Mouse (Mus musculus): Measurements from ENCODE around the gene Olfr853. TPM values are rescaled to one million over a fixed set of nuclear protein-coding genes. Genes with fewer than 3 reads are reported as not detected.

Olfr853 gene
- polyA plus RNA-seq (2012; rRNA removed) = not detected in 2 replicates

DNA sequence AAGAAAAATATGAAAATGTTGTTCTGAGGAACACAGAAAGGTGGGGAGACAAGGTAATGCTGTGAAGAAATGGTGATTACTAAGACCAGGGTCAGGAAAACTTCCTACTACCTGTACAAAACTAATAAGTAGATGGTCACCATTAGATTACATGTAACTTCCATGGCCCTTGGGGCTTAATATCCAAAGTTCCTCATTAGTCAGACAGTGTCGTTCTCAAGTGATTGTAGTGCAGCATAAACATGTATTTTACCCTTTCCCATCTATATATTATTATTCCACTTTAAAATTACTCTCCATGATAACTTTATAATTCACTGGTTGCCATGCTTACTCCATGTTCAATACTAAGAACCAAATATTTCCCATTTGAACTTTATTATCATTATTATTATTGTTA, at the start of gene Olfr853:
Gene Olfr853 (minus strand): TSS at position 101 of the 400 bp plus-strand sequence.
- DNase-seq (ENCODE audit: low read depth) = no peak

DNA sequence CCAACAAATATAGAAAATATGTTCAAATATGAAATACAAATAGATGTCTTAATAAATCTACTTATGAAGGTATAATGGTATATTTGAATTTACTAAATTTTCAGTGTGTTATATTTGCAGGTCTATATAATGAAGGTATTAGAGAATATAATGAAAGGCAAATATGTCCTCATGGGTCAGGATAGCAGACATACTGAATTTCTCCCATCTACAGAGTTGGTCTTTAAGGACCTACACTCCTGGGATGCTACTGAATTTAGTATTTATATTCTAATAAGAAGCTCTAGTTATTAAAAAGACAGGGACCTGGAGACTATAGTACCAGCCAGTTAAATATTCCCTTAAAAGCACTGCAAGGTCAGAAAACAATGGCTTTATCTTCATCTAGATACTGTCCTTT, 41.4 kb upstream of the Olfr853 start, which contains the start of gene Olfr855:
Gene Olfr855 (plus strand): TSS at position 301 of the 400 bp plus-strand sequence.
- DNase-seq (ENCODE audit: low read depth) = no peak

DNA sequence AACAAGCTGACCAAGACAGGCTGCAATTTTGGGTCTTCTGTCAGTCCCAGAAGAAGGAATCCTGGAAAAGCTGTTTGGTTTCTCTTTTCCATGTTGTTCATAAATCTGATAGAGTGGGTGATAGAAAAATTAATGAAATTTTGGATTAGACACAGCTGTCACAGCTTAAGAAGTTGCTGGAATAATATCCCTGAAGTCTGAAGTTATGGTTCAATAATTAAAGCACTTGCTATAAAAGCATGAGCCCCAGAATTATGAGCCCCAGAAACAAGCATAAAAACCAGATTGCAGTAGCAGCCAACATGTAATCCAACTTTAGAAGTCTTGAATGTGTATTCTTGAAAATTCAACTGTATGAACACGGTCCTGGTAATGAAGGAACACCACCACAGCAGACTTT, 26.4 kb upstream of the Olfr853 start, which contains the start of gene Olfr854:
Gene Olfr854 (minus strand): TSS at position 101 of the 400 bp plus-strand sequence.
- DNase-seq (ENCODE audit: low read depth) = no peak

DNA sequence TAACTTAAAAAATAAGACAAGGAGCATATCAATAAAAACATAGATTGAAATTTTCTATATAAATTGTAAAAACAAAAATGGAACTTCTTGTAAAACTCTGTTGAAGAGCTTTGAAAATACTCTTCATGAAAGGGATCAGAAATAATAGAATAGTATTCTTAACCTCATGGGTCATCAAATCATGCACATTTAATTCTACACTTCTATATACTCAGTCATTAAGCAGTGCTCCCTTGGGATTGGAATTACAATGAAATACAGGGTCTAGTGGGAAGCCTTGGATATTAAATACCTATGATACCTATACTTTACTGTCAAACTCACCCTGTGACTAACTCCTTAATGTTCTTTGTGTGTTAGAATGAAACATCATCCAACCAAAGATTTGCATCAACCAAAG, 47.9 kb downstream of the Olfr853 start, which contains the start of gene Olfr851:
Gene Olfr851 (plus strand): TSS at position 301 of the 400 bp plus-strand sequence.
- DNase-seq (ENCODE audit: low read depth) = no peak

Other genes starting within 250 kb of the Olfr853 start
- gene Olfr844, start 224.7 kb downstream of the Olfr853 start, polyA plus RNA-seq (2012; rRNA removed) = not detected in 2 replicates
- not detected in 2 replicates for gene Olfr845, start 204.6 kb downstream of the Olfr853 start, polyA plus RNA-seq (2012; rRNA removed)
- not detected in 2 replicates for gene Olfr846, start 177.1 kb downstream of the Olfr853 start, polyA plus RNA-seq (2012; rRNA removed)
- gene Olfr847, start 162.4 kb downstream of the Olfr853 start, polyA plus RNA-seq (2012; rRNA removed) = not detected in 2 replicates
- not detected in 2 replicates for gene Olfr849, start 100.8 kb downstream of the Olfr853 start, polyA plus RNA-seq (2012; rRNA removed)
- not detected in 2 replicates for gene Olfr850, start 62.8 kb downstream of the Olfr853 start, polyA plus RNA-seq (2012; rRNA removed)
- gene Olfr851, start 47.8 kb downstream of the Olfr853 start, polyA plus RNA-seq (2012; rRNA removed) = not detected in 2 replicates
- not detected in 2 replicates for gene Olfr854, start 26.3 kb upstream of the Olfr853 start, polyA plus RNA-seq (2012; rRNA removed)
- not detected in 2 replicates for gene Olfr855, start 41.5 kb upstream of the Olfr853 start, polyA plus RNA-seq (2012; rRNA removed)
- gene Zfp317, start 81.0 kb upstream of the Olfr853 start, polyA plus RNA-seq (2012; rRNA removed) = 8.9 and 9.7 TPM in 2 replicates
- not detected in 2 replicates for gene Olfr857, start 168.4 kb upstream of the Olfr853 start, polyA plus RNA-seq (2012; rRNA removed)
- gene Olfr58, start 239.2 kb upstream of the Olfr853 start, polyA plus RNA-seq (2012; rRNA removed) = not detected in 2 replicates